Mouse (Mus musculus): ENCODE results near the gene Igsf9.

The Igsf9 gene

DNA sequence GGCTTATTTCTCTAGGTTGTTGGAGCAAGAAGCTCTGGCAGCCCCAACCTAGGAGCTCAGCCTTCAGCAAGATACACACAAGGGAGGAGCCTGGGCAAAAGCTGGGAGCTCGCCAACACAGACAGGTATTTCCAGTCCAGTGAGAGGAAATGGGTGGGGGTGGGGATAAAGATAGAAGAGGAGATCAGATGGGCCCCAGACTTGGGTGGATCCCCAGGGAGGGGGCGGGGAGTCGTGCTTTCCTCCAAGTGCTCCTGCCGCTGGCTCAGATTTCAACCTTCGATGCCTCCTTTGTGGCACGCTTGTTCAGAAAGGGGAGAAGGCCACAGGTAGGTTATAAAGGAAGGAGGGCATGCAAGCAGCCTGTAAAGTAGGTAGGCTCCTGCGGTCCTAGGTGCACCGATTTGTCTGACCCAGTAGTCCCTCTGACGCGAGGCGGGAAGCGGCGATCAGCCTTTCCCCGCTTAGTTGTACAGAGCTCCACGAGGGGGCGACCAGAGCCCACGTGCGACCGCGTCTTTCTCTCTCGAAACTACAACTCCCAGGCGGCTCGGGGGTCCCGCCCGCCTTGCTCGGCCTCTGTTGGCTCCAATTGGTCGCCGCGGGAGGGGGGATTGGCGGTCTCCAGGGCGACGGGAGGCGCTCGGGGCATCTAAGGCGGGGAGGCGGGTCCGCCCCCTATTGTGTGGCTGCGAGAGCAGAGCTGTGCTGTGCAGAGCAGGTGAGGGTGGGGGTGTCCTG is at the start of gene Igsf9:
Gene Igsf9 (plus strand): TSS at position 249 of the 741 bp plus-strand sequence.
- in situ Hi-C loops (cut with MboI): no loop called here

DNA sequence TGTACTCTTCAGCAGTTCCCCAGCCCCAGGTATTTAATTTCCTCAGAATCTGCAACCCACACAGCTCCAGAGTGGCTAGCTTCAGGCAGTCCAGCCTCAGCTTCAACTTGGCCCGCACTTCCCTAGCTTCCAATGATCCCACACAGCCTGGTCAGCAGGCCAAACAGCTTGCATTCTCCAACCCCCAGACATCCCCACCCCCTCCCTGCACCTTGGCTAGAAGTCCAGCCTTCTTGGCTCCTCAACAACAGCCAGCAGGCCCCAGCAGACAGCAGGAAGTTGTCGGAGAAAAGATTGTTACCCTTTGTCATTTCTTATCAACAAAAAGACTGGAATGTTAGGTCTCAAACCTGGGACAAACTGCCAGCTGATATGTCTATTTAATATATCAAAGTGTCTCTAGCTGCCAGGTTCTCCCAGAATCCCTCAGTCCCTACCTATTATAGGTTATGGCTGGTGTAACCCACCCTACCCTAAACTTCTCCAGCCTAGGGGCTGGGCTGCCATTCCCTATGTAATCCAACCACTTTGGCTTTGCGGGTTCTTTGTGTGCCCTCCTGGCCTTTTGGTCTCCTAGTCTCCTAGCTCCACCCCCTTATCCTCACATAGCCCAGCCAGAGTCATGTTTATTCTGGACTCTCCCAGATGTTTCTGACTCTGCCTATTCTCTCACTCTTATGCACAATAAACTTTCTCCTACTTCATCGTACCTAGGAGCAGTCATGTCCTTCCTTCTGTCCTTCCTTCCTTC is 49.6 kb upstream of the Igsf9 start:
- in situ Hi-C loops (cut with MboI): no loop called here

DNA sequence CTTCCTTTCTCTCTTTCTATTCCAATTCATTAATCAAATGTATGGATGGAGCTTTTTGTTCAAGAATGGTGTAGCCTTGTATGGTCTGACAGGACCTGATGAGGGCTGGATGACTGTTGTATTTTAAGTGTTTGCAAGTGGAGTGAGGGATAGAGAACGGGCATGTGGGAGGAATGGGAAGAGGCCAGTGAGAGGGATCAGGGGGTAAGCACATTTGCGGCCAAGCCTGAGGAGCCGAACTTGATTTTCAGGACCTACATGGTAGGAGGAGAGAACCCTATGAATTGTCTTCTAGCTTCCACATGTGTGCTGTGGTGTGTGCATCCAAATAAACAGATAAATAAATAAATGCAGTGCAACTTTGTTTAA is 49.0 kb upstream of the Igsf9 start:
- in situ Hi-C loops (cut with MboI): no loop called here

DNA sequence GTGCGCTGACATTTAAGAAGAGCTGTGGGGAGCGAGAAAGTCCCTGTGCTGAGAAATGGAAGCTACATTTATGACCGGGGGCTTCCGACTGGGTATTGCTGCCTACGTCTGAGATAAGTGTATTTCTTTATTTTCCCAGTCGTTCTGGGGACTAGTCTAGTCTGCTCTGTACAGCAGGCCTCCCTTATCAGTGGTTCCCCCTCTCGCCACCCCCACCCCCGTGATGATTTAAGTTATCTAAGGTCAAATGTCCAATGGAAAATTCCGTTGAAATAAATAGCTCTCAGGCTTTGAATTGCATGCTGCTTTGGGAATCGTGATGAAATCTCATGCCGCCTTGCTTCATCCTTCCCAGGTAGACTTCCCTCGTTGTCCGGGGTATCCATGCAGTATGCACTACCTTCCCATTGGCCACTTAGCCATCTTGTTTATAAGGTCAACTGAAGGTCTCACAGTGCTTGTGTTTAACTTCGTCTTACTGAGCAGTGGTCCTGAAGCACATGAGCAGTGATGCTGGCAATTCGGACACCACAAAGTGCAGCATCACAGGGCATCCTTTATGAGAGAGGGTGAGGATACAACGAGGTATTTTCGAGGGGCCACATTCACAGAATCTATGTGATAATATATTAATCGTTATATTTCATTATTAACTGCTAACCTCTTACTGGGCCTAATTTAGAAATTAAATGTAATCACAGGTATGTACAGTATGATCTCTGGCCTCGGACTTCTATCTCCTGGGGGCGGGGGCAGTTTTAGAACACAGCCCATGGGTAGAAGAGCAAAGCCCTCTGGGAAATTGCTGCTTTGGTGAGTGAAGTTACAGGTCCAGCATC is 48.4 kb upstream of the Igsf9 start:
- in situ Hi-C loops (cut with MboI): no loop called here

DNA sequence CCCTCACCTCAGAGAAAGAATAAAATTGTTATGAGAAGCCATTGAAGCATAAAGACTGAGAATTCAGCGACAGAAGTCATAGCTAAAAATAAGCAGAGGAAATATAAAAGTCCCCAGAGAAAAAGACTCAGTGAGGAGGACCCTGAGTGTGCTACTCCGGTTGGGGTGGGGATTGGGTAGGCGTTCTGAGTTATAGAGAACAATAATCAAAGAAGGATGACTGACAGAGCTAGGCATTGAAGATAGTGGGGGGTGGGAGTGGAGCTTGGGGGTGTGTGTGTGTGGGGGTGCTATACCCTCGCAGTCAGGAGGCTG is 47.8 kb upstream of the Igsf9 start:
- in situ Hi-C loops (cut with MboI): no loop called here

DNA sequence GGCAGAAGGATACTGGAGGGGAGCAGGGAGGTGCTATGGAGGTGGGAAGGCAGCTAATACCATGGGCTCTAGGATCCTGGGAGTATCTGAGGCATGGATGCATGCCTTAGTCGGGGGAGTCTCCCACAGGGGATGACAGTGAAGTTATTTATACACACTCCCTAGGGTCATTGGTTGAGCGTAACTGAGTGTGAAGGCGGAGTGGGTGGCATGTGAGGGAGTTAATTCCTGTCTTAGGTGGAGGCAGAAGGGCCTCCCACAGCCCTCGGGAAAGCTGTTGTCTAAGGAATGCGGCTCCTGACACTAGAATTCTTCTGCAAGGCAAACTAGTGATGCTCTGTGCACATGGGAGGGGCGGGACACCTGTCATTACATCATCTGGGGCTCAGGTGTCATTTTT is 44.8 kb upstream of the Igsf9 start:
- in situ Hi-C loops (cut with MboI): no loop called here

DNA sequence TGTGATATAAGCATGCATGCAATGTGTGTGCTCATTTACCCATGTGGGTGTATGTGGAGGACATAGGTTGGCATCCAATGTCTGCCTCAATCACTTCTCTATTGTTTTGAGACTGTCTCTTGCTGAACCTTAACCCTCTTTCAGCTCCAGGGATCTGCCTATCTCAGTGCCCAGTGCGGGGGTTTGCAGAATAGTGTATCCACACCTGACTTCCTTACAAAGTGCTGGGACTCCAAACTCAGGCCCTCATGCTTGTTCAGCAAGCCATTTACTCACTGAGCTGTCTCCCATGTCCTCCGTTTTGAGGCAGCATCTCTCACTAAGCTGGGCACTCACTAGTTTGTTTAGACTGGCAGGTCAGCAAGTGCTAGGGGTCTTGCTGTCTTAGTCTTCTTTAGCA is 43.0 kb upstream of the Igsf9 start:
- in situ Hi-C loops (cut with MboI): no loop called here

DNA sequence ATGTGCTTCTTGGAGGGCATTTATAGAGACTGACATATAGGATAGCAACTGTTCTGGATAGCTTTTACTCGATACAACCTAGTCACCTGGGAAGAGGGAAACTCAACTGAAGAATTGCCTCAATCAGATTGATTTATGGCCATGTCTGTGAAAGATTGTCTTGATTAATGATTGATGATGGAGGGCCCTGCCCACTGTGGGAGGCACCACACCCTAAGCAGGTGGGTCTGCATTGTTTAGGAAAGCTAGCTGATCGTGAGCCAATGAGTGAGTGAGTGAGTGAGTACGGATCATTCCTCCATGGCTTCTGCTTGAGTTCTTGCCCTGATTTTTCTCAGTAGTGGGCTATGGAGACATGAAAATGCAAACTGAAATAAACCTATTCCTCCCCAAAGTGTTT is 41.1 kb upstream of the Igsf9 start:
- in situ Hi-C loops (cut with MboI): no loop called here

DNA sequence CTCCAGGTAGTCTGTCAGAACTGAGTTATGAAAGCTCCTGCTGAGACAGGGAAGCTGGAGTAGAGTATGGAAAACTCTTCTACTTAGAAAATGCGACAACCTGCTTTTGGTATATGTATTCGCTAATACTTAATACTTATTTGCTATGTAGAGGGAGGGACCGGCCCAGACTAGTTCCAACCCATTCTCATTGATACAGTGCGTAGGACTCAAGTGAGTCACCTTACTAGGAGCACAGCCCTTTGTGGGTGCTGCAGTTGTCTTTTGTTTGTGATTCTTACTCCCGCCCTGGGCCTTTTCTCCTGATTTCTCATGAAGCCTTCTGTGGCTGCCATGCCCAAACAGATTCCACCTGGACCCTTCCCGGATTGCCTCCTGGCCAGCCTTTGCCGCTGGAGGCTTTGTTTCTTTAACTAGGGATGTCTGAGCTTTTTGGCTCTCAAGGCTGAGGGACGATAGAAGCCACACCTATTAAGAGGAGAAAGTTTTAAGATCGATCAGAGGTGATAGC is 39.6 kb upstream of the Igsf9 start:
- in situ Hi-C loops (cut with MboI): no loop called here

DNA sequence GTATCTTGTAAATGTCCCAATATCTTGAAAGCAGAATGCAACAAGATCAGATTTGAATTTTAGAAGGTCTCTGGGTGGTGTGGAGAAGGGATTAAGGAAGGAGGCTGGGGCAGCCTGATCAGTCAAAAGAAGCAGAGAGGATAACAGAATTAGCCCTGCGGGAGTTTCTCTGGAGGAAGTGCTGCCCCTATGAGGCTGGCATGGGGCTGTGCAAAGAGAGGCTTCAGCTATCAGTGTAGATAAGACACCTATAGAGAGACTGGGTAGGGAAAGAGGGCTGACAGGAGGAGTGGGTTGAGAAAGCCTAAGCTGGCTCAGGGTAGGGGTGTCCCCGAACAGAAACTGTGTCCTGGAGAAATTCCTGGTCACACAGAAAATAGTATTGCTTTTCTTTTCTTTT is 31.4 kb upstream of the Igsf9 start:
- in situ Hi-C loops (cut with MboI): no loop called here

DNA sequence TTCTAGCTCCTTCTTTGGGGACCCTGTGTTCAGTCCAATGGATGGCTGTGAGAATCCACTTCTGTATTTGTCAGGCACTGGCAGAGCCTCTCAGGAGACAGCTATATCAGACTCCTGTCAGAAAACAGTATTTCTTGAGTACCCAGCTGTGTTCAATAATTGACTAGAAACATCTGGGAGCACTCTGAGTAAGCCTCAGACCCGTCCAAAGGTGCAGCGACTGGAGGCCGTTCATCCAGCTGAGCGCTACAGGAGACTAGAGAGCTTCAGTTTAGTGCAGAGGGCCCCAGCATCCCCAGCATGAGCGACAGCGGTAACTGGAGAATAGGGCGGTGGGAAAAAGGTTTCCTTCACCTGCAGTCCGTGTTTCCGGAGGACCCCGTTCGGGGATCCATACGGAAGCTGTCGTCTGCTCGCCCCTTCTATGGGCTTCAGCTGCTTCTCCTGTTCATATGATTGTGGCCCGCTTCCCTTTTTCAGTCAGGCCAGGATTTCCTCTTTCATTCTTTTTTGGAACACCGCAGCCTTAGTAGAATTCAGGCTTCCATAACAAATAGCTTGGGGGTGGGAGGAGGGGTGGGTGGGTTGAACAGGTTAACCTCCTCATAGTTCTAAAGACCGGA is 30.6 kb upstream of the Igsf9 start:
- in situ Hi-C loops (cut with MboI): no loop called here

DNA sequence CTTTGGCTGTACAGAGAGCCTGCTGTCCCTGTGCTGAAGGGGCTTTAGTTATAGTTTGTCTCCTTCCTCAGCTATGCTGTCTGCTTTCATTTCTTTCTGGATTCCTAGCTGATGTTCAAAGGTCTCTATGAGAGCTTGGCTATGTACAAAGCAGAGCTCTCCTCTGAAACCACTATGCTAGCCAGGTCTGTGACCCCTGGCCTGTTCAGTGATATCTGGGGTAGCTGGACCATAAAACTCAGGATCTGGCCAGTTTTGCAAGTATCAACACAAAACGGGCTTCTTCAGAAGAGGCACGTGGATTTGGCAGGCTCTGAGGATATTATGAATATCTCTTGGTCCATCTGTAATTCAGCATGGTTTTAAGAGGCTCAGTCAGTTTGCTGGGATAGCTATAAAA is 28.7 kb upstream of the Igsf9 start:
- in situ Hi-C loops (cut with MboI): no loop called here

DNA sequence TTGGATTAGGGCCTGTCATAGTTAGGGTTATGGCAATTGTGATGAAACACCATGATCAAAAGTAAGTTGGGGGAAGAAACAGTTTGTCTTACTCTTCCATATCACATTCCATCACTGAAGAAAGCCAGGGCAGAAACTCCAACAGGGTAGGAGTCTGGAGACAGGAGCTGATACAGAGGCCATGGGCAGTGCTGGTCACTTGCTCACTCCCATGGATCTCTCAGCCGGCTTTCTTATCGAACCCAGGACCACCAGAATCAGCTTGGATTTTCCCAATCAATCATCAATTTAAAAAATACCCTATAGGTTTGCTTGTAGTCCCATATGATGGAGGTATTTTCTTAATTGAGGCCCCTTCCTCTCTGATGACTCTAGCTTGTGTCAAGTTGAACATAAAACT is 27.8 kb upstream of the Igsf9 start:
- in situ Hi-C loops (cut with MboI): no loop called here

DNA sequence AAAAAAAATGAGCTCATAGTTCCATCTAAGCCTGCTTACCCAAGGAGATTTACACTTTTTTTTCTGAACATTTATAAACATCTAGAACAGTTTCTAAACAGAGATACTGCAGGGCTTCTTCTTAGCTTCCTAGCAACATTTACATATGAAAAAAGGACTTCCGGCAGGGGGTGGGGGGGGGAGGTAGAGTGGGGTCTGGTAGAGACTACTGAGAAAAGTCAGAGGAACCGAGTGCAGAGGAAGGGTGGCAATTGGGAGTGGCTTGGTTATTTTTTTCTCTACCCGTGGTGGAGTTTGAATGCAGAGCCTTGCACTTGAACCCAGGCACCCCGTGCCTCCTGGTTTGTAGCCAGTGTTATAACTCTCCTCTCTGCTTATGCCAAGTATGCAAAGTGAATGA is 26.2 kb upstream of the Igsf9 start:
- in situ Hi-C loops (cut with MboI): no loop called here

DNA sequence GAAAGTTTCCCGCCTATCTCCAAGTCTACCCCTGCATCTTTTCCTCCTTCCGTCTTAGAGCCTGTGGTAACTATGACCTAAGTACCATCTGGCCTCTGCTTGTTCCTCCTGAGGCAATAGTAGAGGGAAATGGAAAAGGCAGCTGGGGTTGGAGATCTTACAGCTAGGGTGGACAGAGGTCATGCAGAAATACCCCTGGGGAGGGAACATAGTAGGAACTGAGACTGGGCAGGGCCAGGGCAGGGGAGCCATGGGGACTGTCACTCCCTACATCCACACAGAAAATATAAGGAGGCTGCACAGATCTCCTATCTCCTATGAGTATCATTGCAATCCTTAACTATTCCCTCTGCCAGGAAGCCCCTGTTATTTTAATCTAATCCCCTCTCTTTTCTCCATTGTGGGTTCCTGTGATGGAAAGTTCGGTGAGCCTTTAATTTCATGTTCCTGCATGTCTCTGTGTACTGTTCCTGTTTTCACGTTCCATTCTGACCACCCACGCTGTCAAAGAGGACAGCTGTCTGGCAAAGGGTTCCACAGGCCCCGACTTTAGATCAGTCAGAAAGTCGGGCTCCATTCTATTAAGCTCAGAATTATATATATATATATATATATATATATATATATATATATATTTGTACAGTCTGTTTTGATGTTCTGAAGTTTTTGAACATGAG is 25.4 kb upstream of the Igsf9 start:
- in situ Hi-C loops (cut with MboI): no loop called here

DNA sequence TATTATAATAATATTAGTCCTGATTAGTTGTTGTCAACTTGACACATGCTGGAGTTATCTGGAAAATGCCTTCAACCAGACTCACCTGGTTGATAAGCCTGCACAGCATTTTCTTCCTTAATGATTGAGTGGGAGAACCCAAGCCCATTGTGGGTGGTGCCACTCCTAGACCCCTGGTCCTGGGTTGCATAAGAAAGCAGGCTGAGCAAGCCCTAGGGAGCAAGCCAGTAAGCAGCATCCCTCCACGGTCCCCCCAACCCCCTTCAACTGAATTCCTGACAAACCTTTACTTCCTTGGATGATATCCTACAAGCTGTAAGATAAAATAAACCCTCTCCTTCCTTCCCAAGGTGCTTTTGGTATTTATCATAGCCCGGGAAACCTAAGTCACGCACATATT is 24.4 kb upstream of the Igsf9 start:
- in situ Hi-C loops (cut with MboI): no loop called here

DNA sequence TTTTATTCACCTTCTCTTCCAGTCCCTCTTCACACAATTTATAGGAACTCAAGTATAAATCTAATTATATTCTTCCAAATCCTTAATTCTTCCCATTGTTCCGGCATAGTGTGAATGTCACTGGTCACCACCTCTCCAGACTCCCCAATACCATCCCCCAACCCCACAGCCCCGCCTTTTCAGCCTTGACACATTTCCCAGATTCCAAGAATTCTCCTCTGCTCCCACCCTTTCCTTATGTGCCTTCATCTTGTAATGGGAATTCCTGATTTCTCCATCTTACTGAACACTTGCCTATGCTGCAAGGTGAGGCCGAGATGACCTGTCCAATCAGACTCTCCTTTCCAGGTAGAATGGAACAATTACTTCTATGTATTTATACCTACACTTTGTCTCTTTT is 23.5 kb upstream of the Igsf9 start:
- in situ Hi-C loops (cut with MboI): no loop called here

DNA sequence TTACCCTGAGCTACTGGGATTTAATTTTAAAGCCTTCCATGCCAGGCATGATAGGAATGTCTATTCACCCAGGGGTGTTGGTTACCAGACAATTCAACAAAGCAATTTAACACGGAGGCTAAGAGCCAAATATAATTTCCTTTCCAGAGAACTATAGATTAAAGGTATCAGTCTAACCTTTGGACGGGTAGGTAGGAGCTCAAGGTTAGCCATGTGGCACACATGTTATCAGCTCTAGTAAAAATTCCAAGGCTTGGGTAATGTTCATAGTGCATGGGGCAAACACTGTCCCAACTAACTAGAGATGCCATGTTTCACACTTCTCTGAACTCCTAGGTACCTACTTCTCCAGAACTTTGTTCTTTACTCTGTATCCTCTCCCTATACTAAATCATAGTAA is 20.0 kb upstream of the Igsf9 start:
- in situ Hi-C loops (cut with MboI): no loop called here

DNA sequence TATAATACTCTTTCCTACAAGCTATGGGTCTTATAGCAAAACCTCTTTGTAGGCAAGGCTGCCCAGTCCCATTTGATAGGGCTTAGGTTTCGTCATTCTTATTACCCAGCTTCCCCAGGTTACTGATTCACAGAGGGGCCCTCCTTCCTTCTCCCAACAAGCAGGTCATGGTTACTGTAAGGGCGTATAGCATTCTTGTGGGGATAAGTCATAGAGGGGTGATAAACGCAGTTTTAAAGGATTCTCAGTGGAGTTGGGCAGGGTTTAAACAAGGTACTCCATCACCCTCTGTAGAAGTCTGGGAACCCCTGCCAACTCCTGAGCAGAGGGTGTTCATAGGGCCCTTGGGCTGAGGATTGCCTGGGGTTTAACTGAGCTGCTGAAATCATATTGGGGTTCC is 19.1 kb upstream of the Igsf9 start:
- in situ Hi-C loops (cut with MboI): no loop called here

DNA sequence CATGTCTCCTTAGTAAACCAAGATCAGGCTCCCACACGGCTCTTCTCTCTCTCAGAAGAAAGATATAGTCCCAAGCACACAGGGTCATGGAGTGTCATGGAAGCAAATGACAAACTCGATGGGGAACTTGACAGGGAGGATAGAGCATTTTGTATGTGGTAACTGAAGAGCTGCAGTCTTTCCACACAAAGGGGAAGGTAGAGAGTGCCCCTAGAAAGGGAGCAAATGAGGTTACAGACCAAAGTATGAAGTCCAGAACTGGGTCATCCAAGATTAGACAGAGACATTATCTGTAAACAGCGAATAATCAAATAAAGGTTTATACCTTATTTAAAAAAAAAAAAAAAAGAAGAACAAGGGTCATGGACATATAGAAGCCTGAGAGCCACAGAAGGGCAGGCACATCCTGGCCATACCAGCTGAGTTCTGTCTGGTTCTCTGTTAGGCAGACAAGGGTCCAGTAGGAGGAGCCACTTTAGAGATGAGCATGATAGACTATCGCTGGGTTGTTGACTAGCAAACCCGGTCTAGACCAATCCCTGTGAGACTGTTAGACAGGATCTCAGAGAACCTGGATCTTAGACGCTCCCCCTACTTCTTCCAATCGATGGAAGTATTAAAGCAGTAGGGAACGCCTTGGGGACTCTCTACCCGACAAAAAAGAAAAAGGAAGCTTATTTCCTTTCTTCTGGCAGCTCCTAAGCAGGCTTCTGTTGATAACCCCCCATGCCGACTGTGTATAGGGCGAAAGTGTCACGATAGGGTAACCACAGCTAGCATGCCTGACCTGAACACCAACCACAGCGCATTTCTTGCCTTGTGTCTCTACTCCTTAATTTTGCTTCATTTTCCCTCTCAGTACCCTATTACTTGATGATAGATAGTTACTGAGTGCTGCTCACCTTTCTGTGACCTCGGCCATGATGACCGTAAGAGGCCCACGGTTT is 17.9 kb upstream of the Igsf9 start:
- in situ Hi-C loops (cut with MboI): no loop called here
